Mouse (Mus musculus) spleen, postnatal 14 days (tissue): ENCODE results near the gene Adgrf3.

Experiments used
- DNase-seq, 2 experiments: peaks; one replicate each; pipeline ENCODE4 v3.0.0; 2021 to 2022; ENCODE audit warnings: low spot score in 2 of 2

Gene Adgrf3

DNA sequence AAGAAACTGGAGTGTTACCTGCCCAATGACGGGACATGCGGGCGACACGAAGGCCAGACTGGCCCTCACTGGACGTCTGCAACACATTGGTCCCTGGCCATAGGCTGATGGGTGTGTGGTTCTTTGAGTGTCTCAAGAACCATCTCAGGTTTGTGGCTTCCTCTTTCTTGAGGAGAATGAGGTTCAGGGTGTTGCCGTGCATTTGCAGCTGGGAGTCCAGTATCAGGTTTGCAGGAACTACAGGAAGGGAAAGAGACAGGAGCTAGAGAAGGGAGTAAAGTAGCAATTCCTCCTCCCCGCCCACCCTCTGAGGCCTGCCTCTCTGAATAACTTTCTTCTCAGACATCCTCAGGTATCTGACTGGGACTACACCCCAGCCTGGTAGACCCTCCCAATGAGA, 3.3 kb downstream of the Adgrf3 start:
- no peak for DNase-seq

DNA sequence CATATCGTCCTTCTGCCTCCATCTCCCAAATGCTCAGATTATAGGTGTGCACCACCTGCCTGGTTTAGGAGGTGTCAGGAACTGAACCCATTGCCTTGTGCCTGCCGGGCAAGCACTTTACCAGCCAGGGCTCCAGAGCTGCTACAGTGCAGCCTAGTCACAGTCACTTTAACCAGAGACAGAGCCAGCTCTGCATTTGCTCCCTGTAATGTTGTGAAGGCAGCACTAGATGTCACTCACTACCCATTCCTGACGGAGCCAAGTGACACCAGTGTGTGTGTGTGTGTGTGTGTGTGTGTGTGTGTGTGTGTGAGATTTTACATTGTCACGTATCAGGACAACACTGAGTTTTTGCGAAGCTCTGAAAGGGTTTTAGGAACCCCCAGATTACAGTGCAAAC, 4.0 kb downstream of the Adgrf3 start:
- no peak for DNase-seq

DNA sequence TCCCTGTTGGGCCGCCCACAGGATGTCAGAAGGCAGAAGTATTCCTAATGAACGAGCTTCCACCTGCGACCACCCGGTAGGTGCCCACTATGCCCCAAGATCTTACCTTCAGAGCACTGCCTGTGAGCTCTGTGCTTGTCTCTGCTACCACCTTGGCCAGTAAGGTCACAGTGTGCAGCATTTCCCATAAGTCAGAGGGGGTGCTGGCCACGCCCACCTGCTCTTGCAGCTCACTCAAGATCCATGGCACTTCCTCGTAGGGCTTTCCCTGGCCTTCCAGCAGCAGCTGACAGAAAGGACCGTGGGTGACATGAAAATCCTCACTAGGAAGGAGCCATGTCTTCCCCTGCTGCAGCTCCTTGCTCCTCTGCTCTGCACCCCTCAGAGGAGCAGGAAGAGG, 7.3 kb downstream of the Adgrf3 start:
- DNase-seq = no peak

DNA sequence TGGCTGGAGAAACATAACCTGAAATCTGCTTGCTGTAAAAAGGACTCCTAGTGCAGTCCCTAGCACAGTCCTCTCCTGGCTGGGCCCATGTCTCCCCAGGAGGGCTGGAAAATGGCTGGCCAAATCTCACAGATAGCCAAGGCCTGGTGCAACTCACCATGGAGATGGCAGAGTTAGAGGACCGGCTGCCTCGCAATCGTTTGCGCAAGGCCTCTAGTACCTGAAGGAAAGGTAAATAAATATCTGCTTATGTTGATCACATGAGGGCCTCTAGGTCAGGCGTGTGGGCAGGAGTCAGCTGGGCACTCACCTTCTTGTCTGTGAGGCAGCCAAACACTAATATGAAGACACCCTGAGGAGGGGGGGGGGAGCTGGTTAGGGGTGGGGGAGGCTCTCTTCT, 10.2 kb downstream of the Adgrf3 start:
- DNase-seq = no peak

DNA sequence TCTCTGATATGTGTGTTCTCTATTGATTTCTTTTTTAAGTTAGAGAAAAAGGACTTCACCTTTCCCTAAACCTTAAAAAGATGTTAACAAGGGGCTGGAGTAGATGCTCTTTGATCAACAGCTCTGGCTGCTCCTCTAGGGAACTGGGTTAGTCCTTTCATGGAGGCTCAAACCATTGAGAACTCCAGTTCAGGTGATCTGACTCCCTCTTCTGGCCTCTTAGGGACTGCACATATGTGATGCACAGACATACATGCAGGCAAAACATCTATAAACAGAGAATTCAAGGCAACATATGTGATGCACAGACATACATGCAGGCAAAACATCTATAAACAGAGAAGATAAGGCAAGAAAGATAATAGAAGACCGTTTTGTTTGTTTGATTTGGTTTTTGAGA, 13.1 kb downstream of the Adgrf3 start:
- DNase-seq = no peak

DNA sequence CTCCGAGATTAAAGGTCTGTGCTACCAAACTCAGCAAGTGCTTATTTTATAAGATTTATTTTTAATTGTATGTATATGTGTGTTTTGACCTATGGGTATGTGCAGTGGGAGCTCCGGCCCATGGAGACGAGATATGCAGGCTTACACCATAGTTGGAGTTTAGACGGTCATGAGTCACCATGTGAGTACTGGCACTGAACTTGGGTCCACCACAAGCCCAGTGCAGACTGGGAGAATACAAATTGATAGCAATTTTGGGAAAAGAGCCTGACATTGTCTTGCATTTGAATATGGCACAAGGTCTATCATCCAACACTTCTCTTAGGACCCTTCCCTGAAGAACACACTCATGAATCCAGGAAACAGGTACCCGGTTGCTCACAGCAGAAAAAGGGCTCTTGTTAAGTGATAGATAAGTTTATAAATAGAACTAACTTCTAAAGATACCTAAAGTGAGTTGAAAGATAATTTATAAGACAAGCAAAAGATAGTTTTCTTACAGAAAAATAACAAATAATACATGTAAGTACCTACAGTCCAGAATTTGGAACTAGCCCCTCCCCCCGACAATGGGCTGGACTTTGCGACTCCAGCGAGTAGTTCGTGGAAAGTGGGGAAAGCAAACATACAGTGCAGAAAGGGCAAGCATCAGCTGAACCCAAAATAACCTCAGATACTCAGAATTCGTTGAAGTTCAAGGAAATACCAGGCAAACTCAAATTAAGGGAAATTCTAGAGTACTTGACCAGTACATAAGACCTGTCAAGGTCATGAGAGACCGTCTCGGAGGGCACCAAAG, 17.6 kb downstream of the Adgrf3 start:
- no peak for DNase-seq

DNA sequence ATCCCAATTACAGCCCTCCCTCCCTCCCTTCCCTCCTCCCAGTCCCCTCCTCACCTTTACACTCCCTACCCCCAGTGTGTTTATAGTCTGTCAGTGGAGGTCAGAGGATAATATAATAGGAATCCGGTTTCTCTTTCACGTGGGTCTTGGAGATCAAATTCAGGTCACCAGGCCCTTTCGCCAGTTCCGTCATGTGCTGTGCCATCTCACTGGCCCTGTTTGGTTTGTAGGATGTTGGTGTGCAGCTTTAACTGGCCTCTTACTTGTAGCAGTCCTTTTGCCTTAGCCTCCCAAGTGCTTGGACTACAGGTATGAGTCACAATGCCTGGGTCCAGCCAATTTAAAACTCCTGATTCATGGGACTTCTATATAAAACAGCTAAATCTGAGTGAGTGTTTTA, 29.7 kb downstream of the Adgrf3 start:
- DNase-seq = no peak

DNA sequence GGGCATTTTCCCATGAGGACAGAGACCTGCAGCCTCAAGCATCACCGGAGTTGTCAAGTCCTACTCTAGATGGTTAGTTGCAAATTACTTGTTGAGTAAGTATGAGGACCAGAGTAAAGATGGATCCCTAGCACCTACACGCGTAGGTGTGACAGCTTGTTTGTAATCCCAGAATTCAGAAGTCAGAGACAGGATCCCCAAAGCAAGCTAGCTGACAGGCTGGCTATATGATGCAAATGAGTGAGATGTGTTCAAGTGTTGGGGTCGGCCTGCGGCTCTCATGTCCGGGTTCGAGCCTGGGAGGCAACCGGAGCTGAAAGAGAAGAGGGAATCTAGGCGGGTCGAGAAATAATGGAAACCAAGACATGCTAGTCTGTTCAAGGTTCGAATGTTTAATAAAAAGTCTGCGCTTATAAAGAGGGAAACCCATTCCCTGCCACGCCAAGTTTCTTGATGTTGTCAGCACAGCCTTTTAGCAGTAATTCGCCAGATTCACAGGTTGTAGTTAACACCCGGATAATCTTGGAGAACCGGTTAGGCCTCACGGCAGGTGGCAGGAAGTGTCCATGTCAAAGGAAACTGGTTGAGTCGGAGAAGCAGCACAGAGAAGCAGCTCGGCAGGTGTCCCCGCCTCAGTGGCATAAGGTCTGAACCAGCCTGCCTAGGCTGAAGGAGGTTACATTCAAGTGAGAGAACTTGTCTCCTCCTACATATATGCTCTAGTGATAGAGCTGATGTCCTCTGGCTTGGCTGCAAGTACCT, 32.4 kb downstream of the Adgrf3 start:
- no peak for DNase-seq

DNA sequence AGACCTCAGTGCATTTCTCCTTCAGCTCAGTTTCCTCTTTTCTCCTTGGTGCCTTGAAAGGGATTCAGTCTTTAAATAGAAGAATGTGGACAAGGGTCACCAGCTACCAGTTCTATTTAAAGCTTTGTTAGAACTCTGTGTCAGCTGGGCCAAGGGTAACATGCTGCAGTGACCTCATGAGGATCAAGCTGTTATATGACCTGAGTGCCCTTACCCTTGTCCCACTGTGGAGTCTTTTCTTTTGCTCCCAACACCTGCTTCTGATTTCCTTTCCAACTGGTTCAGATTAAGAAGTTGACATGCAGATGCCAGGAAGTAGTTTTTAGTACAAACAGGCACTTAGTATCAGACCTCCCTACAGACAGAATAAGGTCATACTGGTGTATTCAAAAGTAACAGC, 33.4 kb downstream of the Adgrf3 start:
- no peak for DNase-seq

DNA sequence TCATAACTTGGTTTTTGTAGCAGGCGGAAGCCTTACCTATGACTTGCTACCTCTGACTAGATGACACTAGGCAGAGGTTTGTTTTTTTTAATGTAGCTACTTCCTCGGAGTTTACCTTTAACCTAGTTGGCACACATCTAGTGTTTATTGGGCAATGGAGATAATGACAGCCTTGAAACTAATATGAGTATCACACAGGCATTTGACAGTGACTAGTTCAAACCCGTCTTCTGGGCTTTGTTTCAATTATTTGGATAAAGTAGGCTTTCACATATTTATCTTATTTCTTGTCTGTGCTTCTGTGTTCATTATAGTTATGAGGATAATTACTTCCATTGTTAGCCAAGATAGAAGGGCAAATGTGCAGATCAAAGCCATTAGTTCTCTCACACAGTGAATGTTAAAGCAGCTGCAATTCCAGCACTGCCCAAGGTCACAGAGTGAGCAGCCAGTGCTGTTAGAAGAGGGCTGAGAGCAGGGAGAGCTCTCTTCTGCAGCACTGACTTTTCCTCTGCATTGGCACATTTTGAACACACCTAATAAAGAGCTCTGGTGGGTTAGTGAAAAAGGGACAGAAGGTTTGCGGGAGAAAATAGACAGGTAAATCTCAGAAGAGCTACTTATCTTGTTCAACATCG, 35.1 kb downstream of the Adgrf3 start:
- no peak for DNase-seq

DNA sequence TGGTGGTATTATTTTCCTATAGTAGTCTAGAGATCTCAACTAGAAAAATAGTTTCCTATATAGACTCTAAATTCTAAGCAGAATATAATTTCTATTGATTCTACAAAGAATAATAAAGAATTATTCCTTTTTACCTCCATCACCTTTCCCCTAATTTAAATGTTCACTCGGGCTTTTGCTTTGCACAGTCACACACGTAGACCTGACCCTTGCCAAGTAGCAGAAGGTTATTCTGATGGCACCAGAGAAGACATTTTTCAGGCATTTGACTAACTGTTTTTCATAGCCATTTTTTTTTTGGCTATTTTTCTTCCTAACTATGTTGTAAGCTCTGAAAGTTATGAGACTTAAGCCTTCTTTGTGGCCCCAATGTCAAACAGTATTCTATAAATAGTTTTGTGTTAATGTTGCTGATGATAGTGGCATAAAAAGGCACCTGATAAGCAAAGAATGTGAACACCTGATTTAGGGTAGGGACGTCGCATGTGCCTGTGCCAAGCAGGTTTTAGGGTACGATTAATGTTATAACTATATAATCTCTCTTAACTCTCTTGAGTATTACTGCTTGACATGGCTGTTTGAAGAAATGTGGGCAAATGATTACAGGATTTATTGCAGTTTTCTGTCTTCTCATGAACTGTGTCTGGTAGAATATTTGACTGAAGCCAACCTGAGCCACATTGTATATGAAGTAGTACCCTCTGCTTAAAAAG, 40.1 kb downstream of the Adgrf3 start:
- DNase-seq = no peak

DNA sequence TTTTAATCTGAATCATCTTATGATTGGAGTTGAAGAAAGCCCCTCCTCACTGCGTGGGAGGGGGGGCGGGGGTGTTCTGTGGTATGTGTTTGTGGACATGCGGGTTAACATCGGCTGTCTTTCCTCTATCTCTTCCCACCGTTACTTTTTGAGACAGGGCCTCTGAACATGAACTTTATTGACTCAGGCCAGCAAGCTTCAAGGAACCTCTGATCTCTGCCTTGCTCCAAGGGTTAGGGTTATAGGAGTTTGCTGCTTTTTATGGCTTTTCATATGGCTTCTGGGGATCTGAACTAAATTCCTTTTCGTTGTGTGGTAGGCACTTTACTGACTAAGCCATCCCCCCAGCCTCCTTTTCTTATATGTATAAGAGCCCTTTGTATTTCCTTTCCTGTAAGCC, 43.2 kb downstream of the Adgrf3 start:
- no peak for DNase-seq

DNA sequence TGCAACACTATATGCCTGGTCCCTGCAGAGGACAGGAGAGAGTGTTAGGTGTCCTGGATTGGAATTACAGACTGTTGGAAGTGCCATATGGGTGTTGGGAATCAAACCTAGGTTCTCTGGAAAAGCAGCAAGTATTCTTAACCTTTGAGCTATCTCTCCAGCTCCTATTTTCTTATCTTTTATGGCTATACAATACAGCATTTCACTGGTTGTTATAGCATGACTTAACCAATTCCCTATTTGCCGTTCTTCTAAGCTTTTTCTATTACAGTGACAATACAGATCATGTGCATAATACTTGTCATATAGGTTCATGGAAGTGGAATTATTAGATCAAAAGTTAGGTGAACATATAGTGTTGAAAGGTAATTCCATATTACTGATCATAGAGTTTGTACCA, 43.7 kb downstream of the Adgrf3 start:
- DNase-seq = no peak

DNA sequence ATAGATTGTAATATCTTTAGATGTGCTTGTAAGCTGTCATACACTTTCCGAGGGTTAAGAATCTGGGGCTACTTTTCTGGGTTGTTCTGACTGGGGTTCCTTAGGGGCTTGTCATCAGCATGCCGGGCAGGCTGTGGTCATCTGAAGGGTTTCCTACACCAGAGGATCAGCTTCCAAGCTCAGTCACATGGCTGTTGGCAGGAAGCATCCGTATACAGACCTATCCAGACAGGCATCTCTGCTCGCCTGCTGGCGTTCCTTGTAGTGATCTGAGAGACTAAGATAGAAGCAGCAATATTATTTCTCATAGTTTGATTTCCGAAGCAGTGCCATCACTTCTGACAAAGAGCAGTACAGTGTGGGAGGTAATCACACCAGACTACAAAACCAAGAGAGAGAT, 45.9 kb downstream of the Adgrf3 start:
- DNase-seq = no peak

DNA sequence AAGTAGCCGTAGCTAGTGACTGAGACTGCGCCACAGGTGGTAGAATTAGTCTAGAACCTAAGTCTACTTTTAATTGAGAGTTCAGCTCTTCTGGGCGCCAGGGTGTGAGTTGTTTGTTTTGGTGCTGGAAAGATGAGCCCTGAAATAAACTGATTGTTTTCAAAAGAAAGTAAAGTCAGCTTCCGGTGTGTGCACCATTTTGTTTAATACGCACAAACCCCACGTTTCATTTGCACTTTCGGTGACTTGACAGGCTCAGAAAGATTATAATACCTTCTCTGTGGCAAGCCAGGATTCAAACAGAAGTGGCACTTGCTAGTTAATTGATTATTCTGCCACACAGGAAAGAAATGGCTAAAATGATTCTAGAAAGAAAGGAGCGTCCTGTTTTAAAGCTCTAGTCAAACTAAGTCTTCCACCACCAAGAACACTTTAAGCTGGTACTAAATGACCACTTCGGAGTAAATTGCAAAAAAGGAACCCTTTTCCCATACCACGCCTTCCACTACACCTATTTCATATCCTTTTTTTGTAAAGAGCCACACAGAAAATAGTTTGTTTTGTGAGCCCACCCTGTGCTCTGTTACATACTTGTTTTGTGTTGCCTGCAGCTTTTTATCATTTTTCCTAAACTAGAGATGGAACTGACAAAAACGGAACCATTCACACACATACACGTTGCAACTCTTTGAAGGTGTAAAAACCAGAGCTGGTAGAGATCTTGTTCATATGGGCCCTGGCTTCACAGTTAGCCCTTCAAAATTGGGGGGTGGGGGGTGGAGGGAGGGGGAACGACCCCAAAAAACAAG, 49.5 kb downstream of the Adgrf3 start:
- DNase-seq = no peak

DNA sequence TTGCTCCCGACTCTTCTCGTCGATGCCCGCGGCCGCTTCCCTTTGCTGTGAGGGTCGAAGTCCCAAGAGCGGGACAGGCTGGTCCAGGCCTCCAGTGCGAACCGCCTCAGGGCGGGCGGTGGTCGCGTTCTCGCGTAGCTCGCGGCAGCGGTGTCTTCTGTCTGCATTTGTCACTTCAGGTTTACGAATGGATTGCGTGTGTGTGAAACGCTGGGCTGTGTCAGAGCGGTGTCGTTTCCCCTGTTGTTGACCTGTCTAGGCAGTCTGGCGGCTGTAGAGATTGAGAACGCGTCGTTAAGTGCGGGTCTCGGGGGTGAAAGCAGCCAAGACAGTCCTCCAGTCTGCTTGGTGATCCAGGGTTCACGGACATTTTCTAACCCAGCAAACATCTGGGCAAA, 50.1 kb downstream of the Adgrf3 start:
- no peak for DNase-seq

DNA sequence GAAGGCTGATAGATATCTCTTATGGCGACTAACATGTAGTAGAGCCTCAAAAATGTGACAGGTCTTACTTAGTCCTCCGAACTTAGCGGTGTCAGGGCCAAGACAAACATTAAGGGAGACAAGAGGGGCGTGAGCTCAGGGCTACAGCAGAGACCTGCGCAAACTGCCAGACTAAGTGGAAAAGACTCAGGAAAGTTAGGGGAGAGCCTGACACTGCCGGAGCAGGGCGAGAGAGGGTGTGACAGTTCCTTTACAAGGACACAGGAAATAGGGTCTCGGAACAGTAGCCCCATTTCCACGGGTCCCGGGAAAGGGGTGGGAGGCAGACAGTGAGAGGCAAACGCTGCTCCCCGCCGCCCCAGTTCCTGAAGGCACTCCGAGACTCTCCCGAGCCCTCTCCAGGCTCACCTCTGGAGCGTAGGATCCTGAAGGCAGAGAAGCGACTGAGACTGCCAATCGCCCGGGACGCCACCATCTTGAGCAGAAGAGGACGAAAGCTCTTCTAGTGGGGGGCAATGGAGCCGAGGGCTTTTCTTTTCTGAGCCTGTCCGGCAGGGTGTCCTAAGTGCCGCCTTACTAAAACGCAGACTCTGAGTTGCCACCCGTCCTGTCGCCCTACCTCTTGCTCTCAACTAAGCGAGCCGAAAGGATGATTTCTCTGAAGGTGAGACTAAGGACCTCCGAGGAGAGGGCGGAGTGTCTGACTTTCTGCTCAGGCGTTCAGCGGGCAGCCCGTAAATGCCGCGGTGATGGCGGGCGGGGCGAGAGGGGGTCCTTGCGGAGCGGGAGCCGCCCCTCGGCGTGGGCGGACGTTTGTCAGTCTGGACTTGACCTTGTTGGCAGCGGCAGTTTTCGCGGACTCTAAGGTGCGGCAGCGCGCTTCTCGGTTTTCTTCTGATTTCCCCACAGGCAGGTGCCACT, 50.8 kb downstream of the Adgrf3 start, which contains the start of the genes Hadha and Hadhb:
Gene Hadha, minus strand, starts transcription at position 689 of the 921 bp plus-strand sequence.
Gene Hadhb, plus strand, starts transcription at position 775 of the 921 bp plus-strand sequence.
- DNase-seq = peak; percentile 89 to 94

DNA sequence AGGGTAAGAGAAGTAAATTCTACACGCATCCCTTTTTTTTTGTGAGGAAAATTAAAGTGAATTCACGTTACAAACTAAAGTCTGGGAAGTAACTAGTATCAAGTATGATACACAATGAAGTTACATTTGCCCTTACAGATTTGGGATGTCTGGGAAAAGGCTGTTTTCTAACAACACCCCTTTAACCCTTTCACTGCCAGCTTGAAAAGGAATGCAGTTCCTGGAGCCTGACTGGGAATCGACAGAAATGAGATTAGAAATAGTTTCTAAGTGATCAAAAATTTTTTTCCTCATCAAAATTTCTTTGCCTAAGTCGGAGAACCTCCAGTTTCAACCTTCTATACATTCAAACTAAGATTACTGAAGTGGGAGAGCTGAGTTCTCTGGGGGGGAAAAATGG, 51.5 kb downstream of the Adgrf3 start:
- DNase-seq = no peak

DNA sequence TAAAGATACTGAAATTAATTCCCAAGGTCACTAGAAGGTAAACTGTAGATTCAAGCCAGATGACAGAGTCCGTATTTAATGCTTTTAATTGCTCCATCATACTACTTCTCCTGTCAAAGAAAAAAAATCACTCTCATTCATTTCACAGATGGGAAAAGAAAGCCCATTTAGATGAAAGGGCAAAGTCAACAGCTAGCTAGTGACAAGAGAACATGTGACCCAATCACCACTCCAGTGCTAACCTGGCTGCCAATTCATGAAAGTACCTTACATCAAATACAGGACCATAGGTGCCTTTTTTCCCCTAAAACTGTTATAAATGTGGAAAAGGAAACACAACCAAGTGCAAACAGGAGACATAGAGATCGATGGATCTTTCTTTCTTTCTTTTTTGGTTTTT, 52.3 kb downstream of the Adgrf3 start:
- DNase-seq = no peak

DNA sequence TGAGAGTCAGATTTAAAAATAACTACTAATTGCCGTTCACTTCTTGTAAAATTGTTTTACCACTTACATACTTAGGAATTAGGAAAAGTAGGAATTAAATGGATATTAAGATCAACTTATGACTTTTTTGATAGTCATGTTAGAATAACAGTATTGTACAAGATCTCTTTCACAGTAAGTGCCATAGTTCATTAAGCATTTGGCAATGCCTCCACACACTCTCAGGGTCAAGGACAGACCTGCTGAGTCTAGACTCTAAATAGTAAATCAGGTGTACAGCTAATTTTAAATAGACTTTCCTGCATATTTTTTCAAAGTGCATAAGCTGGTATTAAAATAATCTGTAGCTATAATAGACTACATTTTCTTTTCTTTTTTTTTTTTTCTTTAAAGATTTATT, 53.1 kb downstream of the Adgrf3 start:
- DNase-seq = no peak
